Mouse (Mus musculus) heart, postnatal 0 days (tissue): ENCODE results near the gene Syt6. TPM values are rescaled to one million over a fixed set of nuclear protein-coding genes. Genes with fewer than 3 reads are reported as not detected.

Experiments
- ATAC-seq: fragments of 200-750 bp; cut with Nextera tagmentation; 2 replicates; pipeline ENCODE4 v1.8.0; 2017; ENCODE audit warnings: low read depth, moderate number of reproducible peaks, moderate library complexity; ENCODE audit not compliant: insufficient read depth
- DNase-seq: peaks from one replicate; pipeline ENCODE4 v3.0.0-alpha.2; 2016; ENCODE audit warnings: low spot score
- H3K27ac ChIP-seq: fragments of 300-500 bp; sonication (generic); 2 replicates; pipeline ENCODE4 v1.5.1; 2014; ENCODE audit warnings: low read depth, mild to moderate bottlenecking
- H3K27me3 ChIP-seq: fragments of 300-500 bp; sonication (generic); 2 replicates; pipeline ENCODE4 v1.6.1; 2014; ENCODE audit warnings: low read length, mixed read lengths; ENCODE audit not compliant: control insufficient read depth, insufficient read depth
- H3K36me3 ChIP-seq: fragments of 300-500 bp; sonication (generic); replicated peaks from 2 replicates; pipeline ENCODE4 v1.6.1; 2014; ENCODE audit warnings: low read length, mixed read lengths; ENCODE audit not compliant: control insufficient read depth, insufficient read depth
- H3K4me1 ChIP-seq: fragments of 300-500 bp; sonication (generic); 2 replicates; pipeline ENCODE4 v1.6.1; 2014; ENCODE audit warnings: antibody characterized with exemption; ENCODE audit not compliant: control insufficient read depth, insufficient read depth
- H3K4me2 ChIP-seq: fragments of 300-500 bp; sonication (generic); 2 replicates; pipeline ENCODE4 v1.6.1; 2014; ENCODE audit warnings: low read depth, mild to moderate bottlenecking, low read length, moderate library complexity
- H3K4me3 ChIP-seq: fragments of 300-500 bp; sonication (generic); 2 replicates; pipeline ENCODE4 v1.5.1; 2014; ENCODE audit warnings: low read depth, low read length
- H3K9ac ChIP-seq: fragments of 300-500 bp; sonication (generic); replicated peaks from 2 replicates; pipeline ENCODE4 v1.6.1; 2014; ENCODE audit warnings: low read depth, low read length, mixed read lengths
- H3K9me3 ChIP-seq: fragments of 300-500 bp; sonication (generic); replicated peaks from 2 replicates; pipeline ENCODE4 v1.6.1; 2016; ENCODE audit warnings: low read length; ENCODE audit not compliant: control insufficient read depth
- CTCF ChIP-seq: IDR thresholded peaks from 2 replicates; pipeline ENCODE4 v1.5.1; 2016; ENCODE audit warnings: antibody characterized with exemption, control low read depth, low read depth
- EP300 ChIP-seq: IDR thresholded peaks from 2 replicates; pipeline ENCODE4 v1.6.1; 2016; ENCODE audit warnings: antibody characterized with exemption, low read depth
- WGBS: fragments of 180-500 bp; shearing (Covaris S2); extraction: QIAGEN DNeasy Blood & Tissue Kit; methylation state at CpG from one replicate; pipeline ENCODE4 v1.1.7; 2014; 5-methylcytosine and 5-hydroxymethylcytosine counted together
- polyA plus RNA-seq: library from polyadenylated mRNA; unstranded; fragments of >200 nt; fragmentation: Nextera tagmentation; extraction: Ambion mirVana; gene quantifications from 2 replicates; pipeline ENCODE4 v1.2.1, GENCODE M21; 2015
- total RNA-seq: library from RNA; depleted of rRNA; stranded (reverse); fragments of >200 nt; gene quantifications from 2 replicates; pipeline ENCODE4 v1.2.3, GENCODE M21; 2014; ENCODE audit warnings: low replicate concordance

The Syt6 gene
- total and polyA plus RNA-seq, 2 experiments from 2014 or later = not detected

DNA sequence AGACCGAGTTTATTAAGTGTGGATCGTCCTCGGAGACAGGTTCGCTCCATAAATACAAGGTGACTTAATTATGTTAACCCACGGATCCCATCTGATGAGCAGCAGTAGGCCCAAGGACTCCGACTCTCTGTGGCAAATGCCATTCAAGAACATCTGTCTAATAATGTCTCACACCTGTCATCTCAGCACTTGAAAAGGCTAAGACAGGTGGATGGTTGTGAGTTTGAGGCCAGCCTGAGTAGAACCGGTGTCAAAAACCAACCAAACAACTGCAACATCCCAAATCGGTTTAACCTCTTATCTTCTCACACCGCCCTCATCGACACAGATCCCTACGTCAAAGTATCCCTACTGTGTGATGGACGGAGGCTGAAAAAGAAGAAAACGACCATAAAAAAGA lies 50.1 kb downstream of the Syt6 start:
- Histone ChIP-seq H3K4me2 (no peak overlapping the region), H3K27ac (no peak overlapping the region), H3K9ac (no peak overlapping the region), H3K27me3 (no peaks in the 10 kb centered on the region), H3K4me1 (peaks cover 5% of the 10 kb centered on the region; the same call in 1 of the 2 replicates), H3K4me3 (no peak overlapping the region), H3K9me3 (no peaks in the 10 kb centered on the region), H3K36me3 (no peaks in the 10 kb centered on the region)
- ATAC-seq (no peak), DNase-seq (no peak)
- WGBS = 78% methylated on average over 13 of the region's 13 CpGs
- TF ChIP-seq CTCF (no peak), EP300 (no peak)

GRCm38 (mm10) chr3:103626481-103626880 lies 51.5 kb downstream of the Syt6 start:
- no peak for ATAC-seq
- Histone ChIP-seq H3K36me3 (no peaks in the 10 kb centered on the region), H3K27me3 (no peaks in the 10 kb centered on the region), H3K27ac (no peak overlapping the region), H3K4me2 (no peak overlapping the region), H3K4me3 (no peak overlapping the region), H3K9ac (no peak overlapping the region), H3K4me1 (peaks cover 5% of the 10 kb centered on the region; the same call in 1 of the 2 replicates), H3K9me3 (no peaks in the 10 kb centered on the region)
- WGBS = 83% methylated on average over 4 of the region's 4 CpGs
- TF ChIP-seq EP300 = no peak
- no peak for TF ChIP-seq CTCF
- DNase-seq = no peak

DNA sequence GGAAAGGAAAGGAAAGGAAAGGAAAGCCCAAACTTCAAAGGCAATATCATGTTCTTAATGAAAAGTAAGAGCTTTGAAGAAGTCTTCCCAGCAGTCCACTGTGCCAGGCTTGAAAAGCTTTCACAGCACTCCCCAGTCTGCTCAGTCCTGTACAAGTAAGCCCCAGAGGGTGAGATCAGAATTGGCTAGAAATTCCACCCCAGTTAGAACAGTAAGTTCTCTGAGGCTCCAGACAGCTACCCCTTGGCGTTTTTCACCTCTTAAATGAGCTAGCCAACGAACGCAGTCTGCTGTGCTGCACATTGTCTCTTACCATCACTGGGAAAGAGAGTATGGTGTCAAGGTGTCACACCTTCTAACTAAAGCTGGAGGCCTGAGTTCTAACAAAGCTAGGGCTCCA lies 52.6 kb downstream of the Syt6 start:
- DNase-seq (no peak), ATAC-seq (no peak)
- Histone ChIP-seq H3K4me3 (no peak overlapping the region), H3K27me3 (no peaks in the 10 kb centered on the region), H3K4me1 (peaks cover 5% of the 10 kb centered on the region; the same call in 1 of the 2 replicates), H3K9me3 (no peaks in the 10 kb centered on the region), H3K36me3 (no peaks in the 10 kb centered on the region), H3K4me2 (no peak overlapping the region), H3K27ac (no peak overlapping the region), H3K9ac (no peak overlapping the region)
- TF ChIP-seq CTCF = no peak
- no peak for TF ChIP-seq EP300
- WGBS = 76% methylated on average over 3 of the region's 3 CpGs

GRCm38 (mm10) chr3:103633124-103633523 lies 58.1 kb downstream of the Syt6 start:
- no peaks in the 10 kb centered on the region for H3K36me3 ChIP-seq
- no peak for DNase-seq
- H3K4me1 ChIP-seq = no peaks in the 10 kb centered on the region
- ATAC-seq = no peak
- no peak overlapping the region for H3K4me2 ChIP-seq
- no peaks in the 10 kb centered on the region for H3K27me3 ChIP-seq
- H3K27ac ChIP-seq = no peak overlapping the region
- WGBS = 78% methylated on average over 7 of the region's 7 CpGs
- H3K4me3 ChIP-seq = no peak overlapping the region
- TF ChIP-seq CTCF (no peak), EP300 (no peak)
- H3K9me3 ChIP-seq = no peaks in the 10 kb centered on the region
- H3K9ac ChIP-seq = no peak overlapping the region

DNA sequence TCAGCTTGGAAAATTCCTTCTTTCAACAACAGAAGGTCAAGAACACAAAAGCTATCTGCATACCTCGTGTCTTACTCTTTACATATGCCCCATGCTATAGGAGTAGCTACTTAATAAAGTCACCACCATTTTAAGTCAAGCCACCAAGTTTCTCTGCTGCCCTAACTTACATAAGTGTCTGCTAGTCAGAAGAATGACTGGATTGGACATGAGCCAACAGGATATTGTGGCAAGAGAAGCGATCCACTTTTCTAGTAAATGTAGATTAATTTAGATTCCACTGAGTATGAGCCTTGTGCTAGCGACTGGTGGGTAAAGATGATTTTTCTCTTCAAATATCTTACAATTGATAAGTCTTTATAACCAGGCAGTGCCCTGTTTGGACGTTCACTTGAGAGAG lies 58.8 kb downstream of the Syt6 start:
- Histone ChIP-seq H3K9ac (no peak overlapping the region), H3K4me1 (no peaks in the 10 kb centered on the region), H3K9me3 (no peaks in the 10 kb centered on the region), H3K27ac (no peak overlapping the region), H3K36me3 (no peaks in the 10 kb centered on the region), H3K4me2 (no peak overlapping the region), H3K27me3 (no peaks in the 10 kb centered on the region), H3K4me3 (no peak overlapping the region)
- TF ChIP-seq EP300 (no peak), CTCF (no peak)
- DNase-seq (no peak), ATAC-seq (no peak)
- WGBS = 57% methylated on average over 4 of the region's 4 CpGs

- Histone ChIP-seq H3K4me2 (no peak overlapping the region), H3K27ac (no peak overlapping the region), H3K27me3 (no peaks in the 10 kb centered on the region), H3K4me3 (no peak overlapping the region), H3K9ac (no peak overlapping the region), H3K9me3 (no peaks in the 10 kb centered on the region), H3K4me1 (no peaks in the 10 kb centered on the region), H3K36me3 (no peaks in the 10 kb centered on the region)
- no peak for TF ChIP-seq EP300
- no peak for TF ChIP-seq CTCF
- 96% methylated on average over 1 of the region's 1 CpGs for WGBS
- no peak for DNase-seq
- ATAC-seq = no peak
These were observed 59.2 kb downstream of the Syt6 start for GRCm38 (mm10) chr3:103634256-103634655.
